Mouse (Mus musculus): ENCODE measurements around the gene Stau1. TPM values are rescaled to one million over a fixed set of nuclear protein-coding genes. Genes with fewer than 3 reads are reported as not detected.
"Not testable (repeated sequence)": the region's sequence is repeated elsewhere in the genome, so short reads cannot be mapped to it uniquely, and the experiment has no call there.

Stau1 gene
- 10 to 100 TPM; 59.0 to 67.2 TPM for total RNA-seq (2021)

DNA sequence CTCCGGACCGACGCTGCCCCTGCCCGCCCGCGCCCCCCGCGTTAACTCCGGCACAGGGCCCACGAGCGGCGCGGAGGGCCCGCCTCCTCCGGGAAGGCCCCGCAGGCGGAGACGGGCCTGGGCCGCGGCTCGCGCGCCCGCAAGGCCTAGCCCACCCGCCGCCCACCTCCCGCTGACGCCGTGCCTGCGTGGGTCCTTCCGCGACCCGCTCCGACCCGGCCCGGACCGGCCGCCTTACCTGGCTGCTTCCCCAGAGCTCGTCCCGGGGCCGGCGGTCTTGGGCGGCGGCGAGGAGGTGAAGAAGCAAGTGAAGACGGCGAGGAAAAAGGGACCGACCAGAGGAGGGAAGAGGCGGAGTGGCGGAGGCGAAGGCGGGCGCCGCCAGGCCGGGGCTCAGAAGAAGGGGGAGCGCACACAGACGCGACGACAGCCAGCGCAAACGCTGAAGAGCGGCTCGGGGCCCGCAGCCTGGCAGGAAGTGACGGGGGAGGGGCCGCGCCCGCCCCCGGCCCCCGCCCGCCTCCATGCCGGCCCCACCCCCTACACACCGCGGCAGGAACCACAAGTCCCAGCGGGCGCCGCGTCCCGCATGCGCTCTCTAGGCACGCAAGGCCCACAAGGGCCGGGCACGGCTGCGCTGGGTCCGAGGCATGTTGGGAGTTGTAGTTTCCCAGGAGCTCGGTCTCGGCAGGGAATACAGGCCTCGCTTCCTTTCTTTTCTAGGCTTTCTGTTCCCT is at the start of gene Stau1:
Gene Stau1, minus strand, starts transcription at position 504 of the 737 bp plus-strand sequence.
- DNase-seq, result peak; percentile 92 to 95

DNA sequence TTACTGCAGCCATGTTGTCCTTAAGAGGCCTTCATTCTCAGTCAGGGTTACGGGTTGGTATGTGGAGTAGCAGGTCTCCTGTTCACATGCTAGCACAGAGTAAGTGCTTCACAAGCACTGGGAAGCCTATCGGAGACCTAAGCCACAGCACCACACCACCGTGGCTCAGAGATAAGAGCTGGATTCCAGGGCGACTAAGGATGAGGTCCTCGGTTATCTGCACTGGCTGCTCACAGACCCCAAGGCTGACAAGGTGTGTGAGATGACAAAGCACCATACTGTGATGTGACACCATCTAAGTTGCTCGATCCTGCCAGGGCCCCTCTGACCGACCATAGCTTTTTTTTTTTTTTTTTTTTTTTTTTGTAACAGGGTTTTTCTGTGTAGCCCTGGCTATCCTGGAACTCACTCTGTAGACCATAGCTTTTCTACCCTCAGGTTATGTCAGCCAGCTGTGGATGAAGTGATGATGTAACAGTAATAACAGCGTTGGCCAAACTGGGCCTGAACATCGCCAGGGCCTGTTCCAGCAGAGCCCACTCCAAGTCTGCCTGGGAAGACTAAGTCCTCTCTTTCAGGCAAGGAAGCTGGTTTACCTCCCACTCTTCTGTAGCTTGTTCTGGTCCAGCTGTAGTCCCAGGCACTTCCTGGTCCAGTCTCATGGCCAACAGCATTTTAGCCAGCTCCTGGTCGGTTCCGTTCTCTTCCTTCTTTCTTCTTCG is 47.5 kb upstream of the Stau1 start:
- no peak for DNase-seq

DNA sequence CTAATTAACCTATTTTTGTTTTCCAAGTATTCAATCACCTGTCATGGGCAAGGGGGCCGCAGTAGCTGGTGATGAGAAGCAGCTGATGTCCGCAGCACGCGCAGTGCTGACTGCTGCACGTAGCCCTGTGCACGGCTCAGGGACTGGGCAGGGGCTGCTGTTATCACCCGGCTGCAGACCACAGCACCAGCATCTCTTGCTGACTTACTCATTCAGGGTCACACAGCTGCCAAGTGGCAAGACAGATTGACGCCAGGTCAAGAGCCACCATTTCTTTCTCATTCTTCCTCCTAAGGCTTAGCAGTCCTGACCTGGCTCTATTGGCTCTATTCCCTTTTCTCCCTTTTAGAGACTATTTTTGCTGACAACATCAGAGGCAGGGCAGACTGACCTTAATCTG is 43.3 kb upstream of the Stau1 start:
- DNase-seq, result no peak

DNA sequence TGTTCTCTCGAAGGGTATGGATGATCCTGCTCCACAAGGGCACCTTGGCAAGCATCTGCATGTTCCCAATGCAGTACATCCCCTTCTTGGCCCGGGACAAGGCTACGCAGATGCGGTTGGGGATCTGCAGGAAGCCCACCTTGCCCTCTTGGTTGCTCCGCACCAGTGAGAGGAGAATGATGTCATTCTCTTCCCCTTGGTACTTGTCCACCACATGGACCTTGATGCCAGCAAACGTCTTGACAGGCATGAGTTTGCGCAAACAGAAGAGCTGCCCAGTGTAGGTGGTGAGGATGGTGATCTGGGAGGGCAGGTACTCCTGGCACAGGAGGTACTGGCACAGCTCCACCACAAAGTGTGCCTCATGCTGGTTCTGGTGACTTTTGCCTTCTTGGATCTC is 42.6 kb upstream of the Stau1 start:
- DNase-seq, result no peak

DNA sequence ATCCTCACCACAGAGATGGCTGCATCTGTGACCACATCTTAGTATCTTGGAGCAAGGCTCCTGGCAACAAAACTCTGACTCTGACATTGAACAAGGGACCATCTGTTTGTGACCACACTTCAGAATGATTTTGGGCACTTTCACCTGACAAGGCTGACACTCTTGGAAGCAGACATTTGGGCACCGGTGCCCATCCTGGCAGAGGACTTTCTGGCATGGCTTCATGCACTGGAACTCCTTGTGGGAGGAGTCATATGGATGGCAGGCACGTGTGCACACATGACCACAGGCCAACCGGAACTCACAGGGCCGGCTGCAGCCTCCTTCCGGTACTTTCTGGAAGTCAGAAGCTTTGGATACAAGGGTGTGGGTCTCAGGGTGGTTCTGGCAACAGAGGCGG is 42.2 kb upstream of the Stau1 start:
- no peak for DNase-seq

DNA sequence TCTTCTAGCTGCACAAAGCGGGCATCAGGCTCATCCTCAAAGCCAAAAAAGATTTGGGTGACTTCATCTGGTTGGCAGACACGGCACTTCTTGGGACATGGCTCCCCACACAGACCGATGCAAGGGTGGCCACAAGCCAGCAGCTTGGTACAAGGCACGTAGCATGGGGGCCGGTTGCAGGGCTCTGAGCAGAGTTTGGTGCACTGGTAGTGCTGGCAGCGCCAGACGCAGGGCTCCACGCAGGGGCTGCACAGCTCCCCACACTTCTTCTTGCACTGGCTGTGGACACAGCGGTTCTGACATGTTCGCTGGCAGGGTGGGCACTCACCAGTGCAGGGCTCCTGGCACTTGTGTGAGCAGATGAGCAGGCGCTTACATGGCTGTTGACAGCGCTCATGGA is 41.6 kb upstream of the Stau1 start:
- no peak for DNase-seq

DNA sequence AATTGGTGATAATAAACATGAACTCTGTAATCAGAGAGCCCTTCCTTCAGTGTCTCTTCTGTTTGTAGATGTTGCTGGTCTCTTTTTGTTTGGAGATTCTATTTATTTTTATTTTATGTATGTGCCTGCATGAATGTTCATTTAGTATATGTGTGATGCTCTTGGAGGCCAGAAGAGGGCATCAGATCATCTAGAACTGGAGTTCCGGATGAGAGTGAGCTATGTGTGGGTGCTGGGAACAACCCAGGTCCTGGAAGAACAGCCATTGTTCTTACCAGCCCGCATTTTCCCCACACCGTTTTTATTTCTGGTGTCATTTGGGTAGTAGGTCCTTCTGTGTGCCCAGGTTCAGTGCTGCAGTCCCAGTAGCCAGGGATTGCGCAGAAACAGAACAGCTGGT is 34.4 kb upstream of the Stau1 start:
- DNase-seq, result no peak

DNA sequence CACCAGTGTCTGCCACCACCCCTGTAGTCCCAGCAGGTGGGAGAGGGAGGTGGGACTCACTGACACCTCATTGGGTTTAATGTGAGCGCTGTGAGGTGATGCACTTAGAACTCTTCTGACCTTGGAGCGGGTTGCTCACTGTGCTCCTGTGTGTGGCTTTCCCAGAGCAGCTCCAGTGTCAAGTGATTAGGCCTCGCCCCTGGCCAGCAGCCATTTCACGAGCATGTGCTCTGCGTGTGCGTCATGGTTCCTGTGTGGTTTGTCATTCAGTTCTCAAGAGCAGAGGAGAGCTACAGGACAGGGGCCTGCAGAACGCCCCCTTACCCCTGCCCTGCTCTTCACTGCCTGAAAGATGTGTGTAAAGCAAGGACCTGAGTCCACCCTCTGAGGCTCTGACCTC is 32.5 kb upstream of the Stau1 start:
- DNase-seq, result no peak

DNA sequence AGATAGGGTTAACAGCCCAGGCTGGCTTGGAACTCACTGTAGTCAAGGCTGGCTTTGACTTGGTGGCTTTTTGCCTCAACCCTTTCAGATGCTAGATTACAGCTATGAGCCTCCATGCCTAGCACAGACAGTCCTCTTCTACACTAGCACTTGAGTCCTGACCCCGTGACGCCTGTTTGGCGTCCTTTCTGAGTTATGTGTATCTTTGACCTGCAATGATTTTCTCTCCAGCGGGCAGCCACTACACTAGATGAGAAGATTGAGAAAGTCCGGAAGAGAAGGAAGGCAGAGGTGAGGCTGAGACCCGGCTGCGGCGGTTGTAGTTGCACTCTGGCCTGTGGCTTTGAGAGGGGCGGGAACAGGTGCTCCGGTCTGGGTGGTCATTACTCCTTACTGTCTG is 23.3 kb upstream of the Stau1 start:
- DNase-seq, result no peak

DNA sequence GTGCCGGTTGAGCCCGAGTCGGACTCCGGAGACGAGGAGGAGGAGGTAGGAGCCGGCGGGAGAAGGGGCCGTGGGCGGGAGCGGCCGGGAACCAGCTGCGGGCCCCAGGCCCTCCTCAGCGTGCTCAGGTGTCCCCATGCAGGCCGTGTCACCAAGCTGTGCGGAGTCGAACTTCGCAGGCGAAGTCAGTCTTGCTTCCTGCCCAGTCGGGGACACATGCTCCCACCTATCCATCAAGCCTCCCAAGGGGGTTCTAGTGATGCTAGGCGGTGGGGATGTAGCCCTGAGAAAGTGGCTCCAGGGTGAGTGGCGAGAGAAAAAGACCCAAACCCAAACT is 19.3 kb upstream of the Stau1 start:
- DNase-seq, result no peak

DNA sequence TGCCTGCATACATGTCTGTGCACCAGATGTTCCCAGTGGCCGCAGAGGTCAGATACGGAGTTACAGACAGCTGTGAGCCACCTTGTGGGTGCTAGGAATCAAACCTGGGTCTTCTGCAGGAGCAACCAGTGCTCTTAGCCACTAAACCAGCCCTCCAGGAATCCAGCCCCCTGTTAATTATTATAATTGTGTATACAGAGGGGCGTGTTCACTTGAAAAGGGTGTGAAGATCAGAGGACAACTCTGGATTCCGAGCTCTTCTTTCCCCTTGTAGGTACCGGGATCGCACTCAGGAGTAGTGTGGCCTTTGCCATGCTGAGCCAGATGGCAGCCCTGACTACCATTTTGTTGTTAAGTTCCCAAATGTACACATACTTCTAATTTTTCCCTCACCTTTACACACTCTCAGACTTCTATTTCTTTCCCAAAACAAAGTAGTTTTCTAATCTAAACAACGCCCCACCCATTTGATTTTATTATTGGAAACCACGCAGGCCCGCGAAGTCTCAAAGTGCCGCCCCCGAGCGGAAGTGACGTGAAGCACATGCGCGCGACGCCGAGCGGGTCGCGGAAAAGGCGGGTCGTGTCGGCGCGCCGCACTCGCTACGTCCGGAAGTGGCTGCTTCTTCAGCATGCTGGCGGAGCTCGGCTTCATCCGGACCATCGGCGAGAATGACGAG is 18.7 kb upstream of the Stau1 start, which contains the start of gene Ddx27:
Gene Ddx27, plus strand, starts transcription at position 492 of the 680 bp plus-strand sequence.
- peak; percentile 92 to 93 for DNase-seq

DNA sequence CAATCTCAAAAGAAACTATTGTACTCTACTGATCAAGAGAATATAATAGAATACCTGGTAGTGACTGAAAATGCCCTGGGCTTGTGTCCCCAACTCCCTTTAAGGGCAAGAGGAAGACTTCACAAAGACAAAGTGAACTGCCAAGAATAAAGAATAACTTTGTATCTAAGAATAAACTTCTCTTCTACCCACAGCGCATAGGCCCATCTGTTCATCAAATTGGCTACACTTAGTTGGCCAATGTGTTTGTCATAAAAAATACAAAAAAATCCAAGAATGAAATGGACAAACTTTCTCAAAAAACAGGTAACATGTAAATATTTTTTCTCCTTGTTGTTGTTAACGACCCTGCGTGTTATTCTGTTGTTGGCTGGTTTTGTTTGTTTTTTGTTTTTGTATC is 14.4 kb upstream of the Stau1 start:
- no peak for DNase-seq

DNA sequence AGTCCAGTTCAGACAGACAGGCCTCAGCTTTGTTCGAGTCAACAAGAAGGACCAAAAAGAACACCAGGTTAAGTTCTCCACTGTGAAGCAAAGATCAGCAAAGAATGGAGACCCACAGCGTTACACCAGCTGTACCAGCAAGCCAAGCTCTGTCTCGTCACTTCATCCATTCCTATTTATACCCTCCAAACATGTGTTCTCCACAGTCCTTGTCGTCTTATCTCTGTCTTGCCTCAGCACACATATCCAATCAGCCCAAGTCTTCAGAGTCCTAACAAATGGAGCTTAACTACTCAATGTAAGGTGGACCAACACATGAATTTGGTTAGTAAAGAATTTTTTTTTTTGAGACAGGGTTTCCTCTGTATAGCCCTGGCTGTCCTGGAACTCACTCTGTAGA is 13.4 kb upstream of the Stau1 start:
- DNase-seq, result no peak

DNA sequence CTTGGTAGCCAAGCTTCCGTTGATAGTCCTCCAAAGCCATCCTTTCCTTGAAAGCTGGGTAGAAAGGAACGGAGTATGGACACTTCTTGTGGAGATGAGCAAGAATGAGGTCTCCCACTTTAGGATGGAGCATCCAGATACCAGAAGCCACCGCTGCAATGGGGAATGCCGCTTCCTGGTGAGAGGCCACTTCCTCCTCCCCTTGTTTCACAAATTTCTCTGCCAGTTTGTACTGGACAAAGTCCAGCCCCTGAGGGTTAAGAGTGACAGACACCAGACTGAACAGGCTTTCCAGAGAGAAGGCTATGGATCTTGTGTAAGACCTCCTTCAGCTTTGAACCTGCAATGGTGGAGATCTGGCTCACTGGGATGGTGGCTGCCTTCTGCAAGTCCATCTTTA is 11.5 kb upstream of the Stau1 start:
- not testable (repeated sequence) for DNase-seq

DNA sequence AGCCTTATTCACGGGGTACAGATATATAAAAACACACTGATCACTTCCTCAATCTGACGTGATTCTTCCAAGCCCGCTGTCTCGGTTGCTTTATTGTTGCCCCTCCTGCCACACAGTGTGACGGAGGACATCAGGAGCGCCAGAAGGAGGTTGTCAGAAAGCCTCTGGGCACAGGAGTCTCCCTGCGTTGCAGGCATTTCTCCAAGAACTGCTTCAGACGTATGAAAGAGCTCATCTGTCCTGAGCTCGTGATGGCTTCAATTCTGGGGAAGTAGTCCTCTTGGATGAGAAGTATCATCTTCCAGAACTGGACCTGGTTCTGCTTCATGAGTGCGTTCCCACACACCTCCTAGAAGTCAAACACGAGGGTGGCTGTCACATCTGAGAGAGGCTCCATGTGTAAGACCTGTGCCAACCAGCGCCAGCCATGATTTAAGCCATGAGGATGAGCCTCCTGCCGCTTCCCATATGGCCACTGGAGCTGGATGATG is 10.9 kb upstream of the Stau1 start:
- no peak for DNase-seq

DNA sequence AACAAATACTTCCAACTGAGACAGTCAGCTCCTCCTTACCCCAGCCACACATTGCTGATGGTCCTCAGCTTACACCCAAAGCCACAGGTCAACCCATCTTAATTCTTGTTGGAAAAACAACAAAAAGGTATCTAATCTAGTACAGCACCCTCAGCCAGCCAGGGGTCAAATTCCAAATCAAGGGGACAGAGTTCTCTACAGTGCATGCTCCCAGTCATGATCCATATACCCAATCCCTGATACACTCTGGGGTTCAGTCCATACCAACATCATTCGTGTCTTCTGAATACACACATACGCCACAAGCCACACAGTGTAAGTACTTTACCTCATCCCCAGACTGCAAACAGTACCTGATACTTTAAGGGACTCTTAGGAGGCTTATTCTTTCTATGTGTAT is 10.3 kb upstream of the Stau1 start:
- no peak for DNase-seq

DNA sequence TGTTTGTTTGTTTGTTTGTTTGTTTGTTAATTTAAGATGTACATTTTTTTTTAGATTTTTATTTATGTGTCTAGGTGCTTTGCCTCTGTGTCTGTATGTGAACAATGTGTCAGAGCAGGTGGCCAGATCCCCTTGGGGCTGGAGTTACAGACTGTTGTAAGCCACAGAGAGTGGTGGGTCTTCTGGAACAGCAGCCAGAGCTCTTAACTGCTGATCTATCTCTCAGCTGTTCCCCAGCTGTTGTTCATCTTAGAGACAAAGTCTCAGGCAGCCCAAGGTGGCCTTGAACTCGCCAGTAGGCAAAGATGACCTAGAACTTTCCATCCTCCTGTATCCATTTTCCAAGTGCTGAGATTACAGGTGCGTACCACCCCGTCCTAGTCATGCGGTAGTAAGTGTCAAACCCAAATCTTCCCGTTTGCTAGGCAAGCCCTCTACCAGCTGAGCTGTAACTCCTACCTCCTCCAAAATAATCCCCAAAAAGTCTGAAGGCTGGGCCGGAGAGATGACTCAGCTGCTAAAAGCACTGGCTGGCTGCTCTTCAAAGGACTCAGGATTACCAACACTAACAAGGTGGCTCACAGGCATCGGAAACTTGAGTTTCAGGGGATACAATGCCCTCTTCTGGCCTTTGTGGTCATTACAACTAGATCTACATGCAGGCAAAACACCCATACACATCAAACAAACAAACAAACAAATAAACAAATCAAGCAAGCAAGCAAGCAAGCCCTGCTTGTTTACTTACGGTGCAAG is 8.2 kb upstream of the Stau1 start:
- DNase-seq, result peak; percentile 30 to 45

DNA sequence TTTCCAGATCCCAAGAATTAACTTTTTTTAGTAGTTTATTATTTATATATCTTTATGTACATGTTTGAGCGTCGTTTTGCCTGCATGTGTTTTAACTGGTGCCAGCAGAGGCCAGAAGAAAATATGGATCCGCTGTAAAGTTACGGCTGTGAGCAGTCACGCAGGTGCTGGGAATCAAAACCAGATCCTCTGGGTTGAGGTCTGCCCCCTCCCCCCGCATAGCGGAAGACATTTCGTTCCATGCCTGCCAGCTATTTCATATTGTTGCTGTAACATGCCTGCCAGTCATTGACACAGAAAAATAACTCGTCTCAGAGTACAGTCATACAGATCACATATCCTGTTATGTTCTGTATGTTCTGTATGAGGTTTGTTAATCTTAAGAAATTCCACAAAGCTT is 5.4 kb upstream of the Stau1 start:
- DNase-seq, result no peak

DNA sequence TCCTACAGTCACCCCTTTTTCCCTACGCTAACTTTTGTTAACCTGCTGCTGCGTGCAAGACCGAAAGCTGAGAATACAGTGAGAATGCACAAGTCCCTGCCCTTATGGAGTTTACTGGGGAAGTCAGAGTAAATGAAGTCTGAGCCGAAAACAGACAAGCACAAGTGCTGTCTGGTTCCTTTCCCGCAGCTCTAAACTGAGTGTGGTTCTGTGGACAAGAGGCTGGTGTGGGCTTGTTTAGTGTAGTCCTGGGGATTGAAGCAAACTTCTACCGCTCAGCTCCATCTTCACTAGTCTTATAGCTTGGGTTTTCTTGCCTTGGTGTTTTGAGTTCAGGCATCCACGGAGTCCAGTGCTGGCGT is 415 bp upstream of the Stau1 start:
- DNase-seq, result no peak

DNA sequence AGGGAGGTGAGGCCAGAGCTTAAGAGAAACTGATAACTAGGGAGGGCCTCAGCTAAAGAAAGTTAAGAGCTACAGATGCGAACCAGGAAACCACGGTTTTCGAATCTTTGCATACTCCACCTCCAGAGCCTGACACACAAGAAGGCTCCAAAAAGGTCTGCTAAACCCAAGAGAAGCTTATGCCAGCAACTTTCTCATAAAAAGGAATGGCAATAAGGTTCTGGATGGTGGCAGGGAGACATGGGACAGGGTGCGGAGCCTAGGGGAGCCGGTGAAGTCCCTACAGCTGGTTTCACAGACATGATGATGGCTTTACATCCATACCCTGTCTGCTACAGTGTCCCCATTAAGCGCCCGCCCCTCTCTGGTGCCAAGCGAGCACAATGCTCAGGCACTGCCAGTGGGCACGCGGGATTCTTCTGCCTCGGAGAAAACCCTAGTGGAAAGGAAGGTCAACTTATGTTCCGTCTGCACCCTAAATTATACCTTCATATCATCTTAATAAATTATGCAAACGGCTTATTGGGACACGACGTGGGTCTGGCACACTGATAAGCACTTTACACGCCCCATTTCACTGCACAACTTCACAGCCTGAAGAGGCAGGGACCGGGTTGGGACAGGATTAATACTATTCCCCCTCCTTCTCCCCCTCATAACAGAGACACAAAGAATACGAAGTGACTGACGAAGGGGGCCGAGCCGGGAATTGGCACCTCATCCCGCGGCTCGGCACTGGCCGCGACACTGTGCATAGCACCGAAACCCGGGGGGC is 891 bp downstream of the Stau1 start:
- peak in 1 of 2 experiments; percentile 23 for DNase-seq

DNA sequence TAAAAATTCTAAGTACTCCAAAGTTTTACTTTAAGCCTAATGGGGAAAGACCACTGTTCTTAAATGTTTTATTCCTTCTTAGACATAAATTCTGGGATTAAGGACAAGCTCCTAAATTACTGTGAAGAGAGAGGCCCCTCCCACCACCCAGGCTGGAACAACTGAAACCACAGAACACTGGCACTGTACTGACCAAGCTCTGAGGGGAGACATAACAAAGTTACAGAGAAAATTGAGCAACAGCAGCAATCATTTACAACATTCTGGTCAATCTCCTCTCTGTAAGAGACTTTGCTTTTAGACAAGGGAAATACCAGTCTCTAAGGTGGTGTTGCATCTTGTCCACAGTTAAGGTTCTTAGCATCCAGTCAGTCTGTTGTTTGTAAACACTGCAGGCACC is 4.2 kb downstream of the Stau1 start:
- no peak for DNase-seq

DNA sequence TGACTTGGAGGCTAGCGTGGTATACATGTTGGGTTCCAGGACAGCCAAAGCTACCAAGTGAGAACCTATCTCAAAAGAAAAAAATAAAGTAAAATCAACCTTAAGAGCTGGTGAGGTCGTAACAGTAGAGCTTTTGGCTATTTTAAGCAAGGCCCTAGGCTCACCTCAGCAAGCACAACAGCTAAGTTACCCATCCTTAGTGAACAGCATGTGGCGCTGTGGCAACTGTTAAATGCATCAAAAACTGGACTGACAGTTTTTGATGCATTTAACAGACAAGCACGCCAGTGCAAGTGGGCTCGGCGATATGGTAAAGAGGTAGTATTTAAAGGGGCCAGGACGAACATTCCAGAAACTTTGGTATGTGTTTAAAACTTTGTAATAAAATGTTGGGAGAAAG is 5.2 kb downstream of the Stau1 start:
- no peak for DNase-seq
